Mouse (Mus musculus) bone marrow, adult 2 months (tissue): ENCODE results near the gene Anks3.

Source experiments
- CTCF ChIP-seq: fragments of 200-500 bp; IDR thresholded peaks from 2 replicates; pipeline ENCODE4 v1.5.1; 2011; ENCODE audit warnings: low read length, control low read depth; ENCODE audit not compliant: control insufficient read depth, insufficient read depth
- POLR2A ChIP-seq: fragments of 200-500 bp; IDR thresholded peaks from 2 replicates; pipeline ENCODE4 v1.6.1; 2011; ENCODE audit warnings: low read depth, mild to moderate bottlenecking, control low read depth, low read length, borderline replicate concordance; ENCODE audit not compliant: control insufficient read depth

- TF ChIP-seq POLR2A (no peak), CTCF (no peak)
Observed at GRCm38 (mm10) chr16:5007067-5007466, 43.1 kb upstream of the Anks3 start, which contains the start of gene Smim22.
